Mouse (Mus musculus): ENCODE results near the gene Dpy30. TPM values are rescaled to one million over a fixed set of nuclear protein-coding genes. Genes with fewer than 3 reads are reported as not detected.

Dpy30 gene
- total and polyA plus RNA-seq, 3 experiments, result 121 to 192 TPM; not detected in 1

GRCm38 (mm10) chr17:74272683-74273205 is 51.0 kb downstream of the Dpy30 start:
- peak overlapping the region; percentile 73 for H3K27ac ChIP-seq (ENCODE audit: control insufficient read depth, low read depth, low read length)
- H3K4me3 ChIP-seq (ENCODE audit: control insufficient read depth in 1 of 2, insufficient read depth in 1 of 2, low read depth in 2 of 2, low read length in 2 of 2), result no peak overlapping the region
- no peak for TF ChIP-seq CTCF (IDR thresholded peaks at IDR 0.05 in 2 of 3, conservative IDR thresholded peaks at IDR 0.05 in 1 of 3; ENCODE audit: control insufficient read depth in 1 of 3, insufficient read depth in 1 of 3, low read depth in 2 of 3, low read length in 3 of 3, poor library complexity in 1 of 3, severe bottlenecking in 1 of 3)
- no peak for TF ChIP-seq UBTF (IDR thresholded peaks at IDR 0.05; ENCODE audit: borderline replicate concordance, insufficient read depth, low read depth, low read length)
- TF ChIP-seq MAX (IDR thresholded peaks at IDR 0.05; ENCODE audit: low read length), result no peak
- TF ChIP-seq ZKSCAN1 (IDR thresholded peaks at IDR 0.05; ENCODE audit: low read depth, low read length), result no peak
- no peak; a peak in 1 of 4 replicates for TF ChIP-seq EP300 (IDR thresholded peaks at IDR 0.05; ENCODE audit: low read depth in 1 of 2, low read length in 2 of 2)
- TF ChIP-seq BHLHE40 (IDR thresholded peaks at IDR 0.05; ENCODE audit: borderline replicate concordance, low read depth, low read length), result no peak
- no peak for TF ChIP-seq POLR2A (IDR thresholded peaks at IDR 0.05; ENCODE audit: control insufficient read depth in 1 of 2, insufficient read depth in 1 of 2, low read depth in 1 of 2, low read length in 2 of 2, poor library complexity in 1 of 2)
- TF ChIP-seq GATA1 (IDR thresholded peaks at IDR 0.05; ENCODE audit: low read depth, low read length), result no peak
- TF ChIP-seq POLR2AphosphoS5 (IDR thresholded peaks at IDR 0.05; ENCODE audit: borderline replicate concordance, low read depth, low read length), result no peak
- TF ChIP-seq HCFC1 (IDR thresholded peaks at IDR 0.05; ENCODE audit: low read depth, low read length), result no peak
- TF ChIP-seq ELF1 (IDR thresholded peaks at IDR 0.05; ENCODE audit: low read depth, low read length), result no peak
- TF ChIP-seq E2F4 (IDR thresholded peaks at IDR 0.05; ENCODE audit: borderline replicate concordance, low read depth, low read length), result no peak
- no peak for TF ChIP-seq CHD1 (IDR thresholded peaks at IDR 0.05; ENCODE audit: low read depth, low read length)
- TF ChIP-seq KAT2A (conservative IDR thresholded peaks at IDR 0.05; ENCODE audit: low read depth, low read length), result no peak
- no peak for TF ChIP-seq NRF1 (IDR thresholded peaks at IDR 0.05; ENCODE audit: insufficient read depth, low read depth, low read length, poor library complexity, severe bottlenecking)
- TF ChIP-seq TBP (IDR thresholded peaks at IDR 0.05; ENCODE audit: low read depth, low read length), result no peak
- TF ChIP-seq MYB (IDR thresholded peaks at IDR 0.05; ENCODE audit: low read depth, low read length), result no peak
- TF ChIP-seq MAZ (IDR thresholded peaks at IDR 0.05; ENCODE audit: low read depth, low read length), result no peak
- no peak for TF ChIP-seq ETS1 (IDR thresholded peaks at IDR 0.05; ENCODE audit: low read depth, low read length)
- TF ChIP-seq CHD2 (IDR thresholded peaks at IDR 0.05; ENCODE audit: low read length), result no peak
- H3K4me1 ChIP-seq (ENCODE audit: control insufficient read depth in 1 of 2, insufficient read depth in 2 of 2, low read length in 2 of 2), result peaks cover 32 to 44% of the 10 kb centered on the region in 2 experiments
- no peak overlapping the region for H3K9ac ChIP-seq (ENCODE audit: control insufficient read depth, low read depth, low read length, poor library complexity, severe bottlenecking)
- peaks cover 26 to 66% of the 10 kb centered on the region in 2 experiments for H3K36me3 ChIP-seq (ENCODE audit: control insufficient read depth in 1 of 2, insufficient read depth in 2 of 2, low read length in 2 of 2)
- peaks cover 60% of the 10 kb centered on the region for H3K79me2 ChIP-seq (ENCODE audit: control insufficient read depth, insufficient read depth, low read length, poor library complexity)
- DNase-seq (ENCODE audit: low read depth, low spot score), result no peak
- no peaks in the 10 kb centered on the region for H3K9me3 ChIP-seq (replicated peaks; ENCODE audit: insufficient read depth, low read length)
- no peaks in the 10 kb centered on the region for H3K27me3 ChIP-seq (ENCODE audit: control insufficient read depth in 1 of 2, insufficient read depth in 2 of 2, low read length in 2 of 2)
